Mouse (Mus musculus) stomach, postnatal 0 days (tissue): ENCODE measurements around the gene Rffl. TPM values are rescaled to one million over a fixed set of nuclear protein-coding genes. Genes with fewer than 3 reads are reported as not detected.

ENCODE experiments used
- ATAC-seq: fragments of 200-750 bp; cut with Nextera tagmentation; 2 replicates; pipeline ENCODE4 v1.8.0; 2017; ENCODE audit not compliant: low FRiP score, low TSS enrichment
- DNase-seq: peaks from one replicate; pipeline ENCODE4 v3.0.0-alpha.2; 2016; ENCODE audit warnings: low spot score
- H3K27ac ChIP-seq: fragments of 300-500 bp; sonication (generic); replicated peaks from 2 replicates; pipeline ENCODE4 v1.5.1; 2014; ENCODE audit warnings: mild to moderate bottlenecking, control low read depth
- H3K27me3 ChIP-seq: fragments of 300-500 bp; sonication (generic); 2 replicates; pipeline ENCODE4 v1.6.1; 2014; ENCODE audit warnings: low read length; ENCODE audit not compliant: control insufficient read depth, insufficient read depth
- H3K36me3 ChIP-seq: fragments of 300-500 bp; sonication (generic); 2 replicates; pipeline ENCODE4 v1.6.1; 2014; ENCODE audit warnings: low read length, mixed read lengths; ENCODE audit not compliant: control insufficient read depth, insufficient read depth
- H3K4me1 ChIP-seq: fragments of 300-500 bp; sonication (generic); replicated peaks from 2 replicates; pipeline ENCODE4 v1.6.1; 2014; ENCODE audit warnings: antibody characterized with exemption; ENCODE audit not compliant: control insufficient read depth, insufficient read depth
- H3K4me2 ChIP-seq: fragments of 300-500 bp; sonication (generic); replicated peaks from 2 replicates; pipeline ENCODE4 v1.6.1; 2014; ENCODE audit warnings: low read depth, mild to moderate bottlenecking, control low read depth, moderate library complexity
- H3K4me3 ChIP-seq: fragments of 300-500 bp; sonication (generic); 2 replicates; pipeline ENCODE4 v1.5.1; 2014; ENCODE audit warnings: low read depth, low read length, control low read depth
- H3K9ac ChIP-seq: fragments of 300-500 bp; sonication (generic); 2 replicates; pipeline ENCODE4 v1.6.1; 2014; ENCODE audit warnings: mild to moderate bottlenecking, low read length, control low read depth, mixed read lengths
- H3K9me3 ChIP-seq: fragments of 300-500 bp; sonication (generic); 2 replicates; pipeline ENCODE4 v1.6.1; 2016; ENCODE audit warnings: low read length; ENCODE audit not compliant: control insufficient read depth
- CTCF ChIP-seq: IDR thresholded peaks from 2 replicates; pipeline ENCODE4 v1.5.1; 2016; ENCODE audit warnings: antibody characterized with exemption, low read depth, mild to moderate bottlenecking, moderate library complexity
- EP300 ChIP-seq: optimal IDR thresholded peaks from 2 replicates; pipeline ENCODE3; 2016; ENCODE audit warnings: antibody characterized with exemption
- WGBS: fragments of 180-500 bp; shearing (Covaris S2); extraction: QIAGEN DNeasy Blood & Tissue Kit; methylation state at CpG from one replicate; pipeline ENCODE4 v1.1.7; 2014; 5-methylcytosine and 5-hydroxymethylcytosine counted together
- polyA plus RNA-seq: library from polyadenylated mRNA; unstranded; fragments of >200 nt; fragmentation: Nextera tagmentation; extraction: Ambion mirVana; gene quantifications from 2 replicates; pipeline ENCODE4 v1.2.1, GENCODE M21; 2015

Rffl gene
- polyA plus RNA-seq, 1 experiment from 2014 or later = 16.4 TPM

- TF ChIP-seq CTCF = no peak
- no peak for TF ChIP-seq EP300
- ATAC-seq = no peak
- 74% methylated on average over 8 of the region's 8 CpGs for WGBS
These were observed 12.2 kb upstream of the Rffl start for GRCm38 (mm10) chr11:82883180-82883579.

GRCm38 (mm10) chr11:82877726-82878344 lies 6.8 kb upstream of the Rffl start:
- H3K9me3 ChIP-seq = no peaks in the 10 kb centered on the region
- ATAC-seq = no peak
- TF ChIP-seq CTCF (no peak), EP300 (no peak)
- H3K27ac ChIP-seq = no peak overlapping the region
- no peaks in the 10 kb centered on the region for H3K4me1 ChIP-seq
- 86% methylated on average over 7 of the region's 7 CpGs for WGBS
- H3K36me3 ChIP-seq = peaks cover 6% of the 10 kb centered on the region
- no peak overlapping the region for H3K9ac ChIP-seq
- H3K4me2 ChIP-seq = no peak overlapping the region
- no peak overlapping the region for H3K4me3 ChIP-seq
- no peak for DNase-seq
- no peaks in the 10 kb centered on the region for H3K27me3 ChIP-seq

More at GRCm38 (mm10) chr11:82883180-82883579, 12.2 kb upstream of the Rffl start:
- Histone ChIP-seq H3K9me3 (no peaks in the 10 kb centered on the region), H3K4me1 (no peaks in the 10 kb centered on the region; the same call in 1 of the 2 replicates), H3K27ac (no peak overlapping the region), H3K27me3 (no peaks in the 10 kb centered on the region), H3K9ac (no peak overlapping the region), H3K4me2 (no peak overlapping the region), H3K36me3 (peaks cover 6% of the 10 kb centered on the region), H3K4me3 (no peak overlapping the region)
- DNase-seq = no peak

- H3K27me3 ChIP-seq = no peaks in the 10 kb centered on the region
- 90% methylated on average over 5 of the region's 5 CpGs for WGBS
- H3K27ac ChIP-seq = no peak overlapping the region
- no peak overlapping the region for H3K9ac ChIP-seq
- H3K4me2 ChIP-seq = no peak overlapping the region
- no peak overlapping the region for H3K4me3 ChIP-seq
- H3K4me1 ChIP-seq = no peaks in the 10 kb centered on the region
- TF ChIP-seq CTCF = no peak
- TF ChIP-seq EP300 = no peak
- no peak for ATAC-seq
- H3K9me3 ChIP-seq = no peaks in the 10 kb centered on the region
- no peak for DNase-seq
- peaks cover 3% of the 10 kb centered on the region for H3K36me3 ChIP-seq
These were observed 4.6 kb upstream of the Rffl start for GRCm38 (mm10) chr11:82875631-82876030.

- no peak for ATAC-seq
- Histone ChIP-seq H3K4me1 (no peaks in the 10 kb centered on the region), H3K36me3 (peaks cover 3% of the 10 kb centered on the region), H3K9ac (no peak overlapping the region), H3K9me3 (no peaks in the 10 kb centered on the region), H3K27me3 (no peaks in the 10 kb centered on the region), H3K4me2 (no peak overlapping the region), H3K27ac (no peak overlapping the region), H3K4me3 (no peak overlapping the region)
- DNase-seq = no peak
- 45% methylated on average over 5 of the region's 5 CpGs for WGBS
- no peak for TF ChIP-seq CTCF
- no peak for TF ChIP-seq EP300
These were observed 3.9 kb upstream of the Rffl start for GRCm38 (mm10) chr11:82874924-82875323.

- H3K4me1 ChIP-seq = no peaks in the 10 kb centered on the region
- H3K4me3 ChIP-seq = peak overlapping the region; percentile 87
- H3K27me3 ChIP-seq = no peaks in the 10 kb centered on the region
- peak overlapping the region; percentile 92 for H3K27ac ChIP-seq
- peak overlapping the region; percentile 77 for H3K4me2 ChIP-seq
- ATAC-seq (peak; percentile 72), DNase-seq (peak; percentile 47)
- peak overlapping the region; percentile 91 for H3K9ac ChIP-seq
- WGBS = 1% methylated on average over 36 of the region's 36 CpGs
- no peaks in the 10 kb centered on the region for H3K9me3 ChIP-seq
- H3K36me3 ChIP-seq = no peaks in the 10 kb centered on the region
- TF ChIP-seq CTCF = 0 out of 2 replicates have a peak, but pooled peaks have one; percentile 1
- TF ChIP-seq EP300 = no peak
These were observed 608 bp downstream of the Rffl start for GRCm38 (mm10) chr11:82870173-82871030.
